Mouse (Mus musculus): ENCODE results near the gene Washc2. TPM values are rescaled to one million over a fixed set of nuclear protein-coding genes. Genes with fewer than 3 reads are reported as not detected.
A peak's percentile ranks its signal among the peaks of the same experiment; 100 is the strongest.
"Not testable (repeated sequence)": the region's sequence is repeated elsewhere in the genome, so short reads cannot be mapped to it uniquely, and the experiment has no call there.

Washc2 gene
- polyA plus RNA-seq, 1 experiment from 2014 or later = 58.8 TPM

DNA sequence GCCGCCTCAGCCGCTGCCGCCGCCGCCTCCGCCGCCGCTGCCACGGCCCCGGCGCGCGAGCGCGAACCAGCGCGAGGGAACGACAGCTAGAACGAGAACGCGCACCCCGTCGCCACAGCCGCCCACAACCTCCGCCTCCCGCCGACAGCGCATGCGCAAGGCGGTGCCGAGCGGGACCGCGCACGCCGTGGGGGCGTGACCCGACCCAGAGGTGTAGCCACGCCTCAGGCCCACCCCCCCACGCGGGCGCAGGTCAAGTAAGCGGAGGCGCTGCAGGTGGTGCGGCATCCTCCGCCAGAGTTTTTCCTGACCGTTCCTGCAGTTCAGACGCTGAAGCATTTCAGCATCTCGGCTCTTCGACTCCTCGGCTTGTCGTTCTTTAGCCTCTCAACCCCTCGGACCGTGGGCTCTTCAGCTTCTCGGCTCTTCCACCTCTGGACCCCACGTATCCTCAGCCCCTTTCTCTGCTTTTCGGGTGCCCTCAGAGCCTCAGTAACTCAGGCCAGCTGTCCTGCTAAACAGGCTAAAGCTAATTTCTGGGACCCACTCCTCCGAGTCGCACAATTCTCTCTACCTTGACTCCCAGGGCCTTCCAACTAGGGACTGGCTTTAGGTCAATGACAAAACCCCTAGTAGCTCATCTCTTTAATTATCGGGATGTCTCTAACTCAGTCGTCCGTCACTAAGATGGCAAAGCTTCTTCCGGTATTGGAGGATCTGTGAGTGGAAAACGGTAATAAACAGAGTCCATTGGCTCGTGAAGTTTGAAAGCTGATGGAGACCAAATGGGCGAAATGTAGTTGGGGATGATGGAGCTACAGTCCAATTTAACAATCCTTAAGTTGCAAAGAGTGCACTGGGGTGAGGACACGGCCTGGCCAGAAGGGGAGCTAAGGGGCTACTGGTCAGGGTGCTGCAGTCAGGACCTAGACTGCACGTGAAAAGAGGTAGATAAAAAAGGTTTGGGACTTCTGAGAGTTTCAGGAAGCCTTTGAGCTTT is 14.1 kb upstream of the Washc2 start, which contains the start of gene Tmcc1:
Gene Tmcc1, minus strand, starts transcription at position 93 of the 1,000 bp plus-strand sequence.
- ATAC-seq (ENCODE audit: low FRiP score) = peak; percentile 90
- Histone ChIP-seq H3K9ac (ENCODE audit: low read depth, low read length) (peak within 1 kb of the TSS; percentile 76), H3K4me2 (replicated peaks; ENCODE audit: low read depth, low read length) (peak within 1 kb of the TSS; percentile 68), H3K27ac (ENCODE audit: low read depth, low read length) (peak within 1 kb of the TSS; percentile 73), H3K27me3 (ENCODE audit: control insufficient read depth, insufficient read depth, low read length) (no peaks in the 10 kb centered on the region), H3K36me3 (ENCODE audit: control insufficient read depth, insufficient read depth, low read length) (no peaks in the 10 kb centered on the region), H3K4me1 (replicated peaks; ENCODE audit: control insufficient read depth, insufficient read depth, low read length) (no peaks in the 10 kb centered on the region; the same call in 1 of the 2 replicates), H3K9me3 (ENCODE audit: control insufficient read depth, low read length) (no peaks in the 10 kb centered on the region), H3K4me3 (ENCODE audit: low read depth, low read length) (peak within 1 kb of the TSS; percentile 65)
- DNase-seq (ENCODE audit: low spot score) = peak; percentile 98
- under 1% methylated on average over 37 of the region's 68 CpGs for WGBS

- Histone ChIP-seq H3K4me1 (replicated peaks; ENCODE audit: control insufficient read depth, insufficient read depth, low read length) (no peaks in the 10 kb centered on the region; the same call in 1 of the 2 replicates), H3K27me3 (ENCODE audit: control insufficient read depth, insufficient read depth, low read length) (no peaks in the 10 kb centered on the region), H3K9ac (ENCODE audit: low read depth, low read length) (no peak overlapping the region), H3K36me3 (ENCODE audit: control insufficient read depth, insufficient read depth, low read length) (no peaks in the 10 kb centered on the region), H3K27ac (ENCODE audit: low read depth, low read length) (no peak overlapping the region), H3K4me3 (ENCODE audit: low read depth, low read length) (no peak overlapping the region), H3K4me2 (replicated peaks; ENCODE audit: low read depth, low read length) (no peak overlapping the region), H3K9me3 (ENCODE audit: control insufficient read depth, low read length) (no peaks in the 10 kb centered on the region)
- no peak for ATAC-seq (ENCODE audit: low FRiP score)
- DNase-seq (ENCODE audit: low spot score) = no peak
- 64% methylated on average over 8 of the region's 8 CpGs for WGBS
These were observed 12.0 kb upstream of the Washc2 start for GRCm38 (mm10) chr6:116195811-116196210.

DNA sequence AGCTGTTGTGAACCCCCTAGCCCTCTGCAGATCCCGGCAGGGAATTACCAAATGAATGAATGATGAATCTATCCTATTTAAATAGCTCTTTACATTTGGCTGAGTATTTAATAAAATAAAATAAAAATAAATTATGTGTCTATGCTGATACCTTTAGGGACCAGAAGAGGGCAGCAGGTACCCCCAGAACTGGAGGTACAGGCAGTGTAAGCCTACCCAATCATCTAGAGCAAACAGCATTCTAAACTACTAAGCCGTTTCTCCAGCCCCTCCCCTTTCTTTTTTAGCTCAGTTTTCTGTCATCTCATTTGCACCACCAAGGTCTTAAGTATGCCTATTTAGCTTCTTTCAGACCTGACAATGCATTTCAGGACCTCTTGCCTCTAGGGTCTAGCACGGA is 9.7 kb upstream of the Washc2 start:
- Histone ChIP-seq H3K4me1 (replicated peaks; ENCODE audit: control insufficient read depth, insufficient read depth, low read length) (no peaks in the 10 kb centered on the region; the same call in 1 of the 2 replicates), H3K9ac (ENCODE audit: low read depth, low read length) (no peak overlapping the region), H3K9me3 (ENCODE audit: control insufficient read depth, low read length) (no peaks in the 10 kb centered on the region), H3K27me3 (ENCODE audit: control insufficient read depth, insufficient read depth, low read length) (no peaks in the 10 kb centered on the region), H3K36me3 (ENCODE audit: control insufficient read depth, insufficient read depth, low read length) (no peaks in the 10 kb centered on the region), H3K4me2 (replicated peaks; ENCODE audit: low read depth, low read length) (no peak overlapping the region), H3K27ac (ENCODE audit: low read depth, low read length) (no peak overlapping the region), H3K4me3 (ENCODE audit: low read depth, low read length) (no peak overlapping the region)
- DNase-seq (ENCODE audit: low spot score) = peak; percentile 34
- WGBS = 42% methylated on average over 3 of the region's 3 CpGs
- ATAC-seq (ENCODE audit: low FRiP score) = no peak

DNA sequence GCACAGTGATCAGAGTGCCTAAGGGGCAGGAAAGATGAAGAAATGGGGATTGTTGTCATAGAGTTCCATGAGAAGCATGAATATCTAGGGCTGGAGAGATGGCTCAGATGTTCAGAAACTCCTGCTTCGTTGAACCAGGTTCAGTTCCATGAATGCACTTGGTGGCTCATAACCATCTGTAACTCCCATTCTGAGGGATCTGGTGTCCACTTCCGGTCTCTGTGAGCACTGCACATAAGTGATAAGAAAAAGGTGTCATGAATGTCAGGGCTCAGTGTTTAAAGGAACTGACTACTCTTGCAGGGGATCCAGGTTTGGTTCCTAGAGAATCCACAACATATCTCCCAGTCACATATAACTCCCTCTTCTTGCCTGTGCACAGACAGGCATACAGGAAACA is 8.2 kb upstream of the Washc2 start:
- H3K4me3 ChIP-seq (ENCODE audit: low read depth, low read length) = no peak overlapping the region
- no peak overlapping the region for H3K4me2 ChIP-seq (replicated peaks; ENCODE audit: low read depth, low read length)
- no peak overlapping the region for H3K9ac ChIP-seq (ENCODE audit: low read depth, low read length)
- 71% methylated on average over 2 of the region's 2 CpGs for WGBS
- DNase-seq (ENCODE audit: low spot score) = no peak
- no peaks in the 10 kb centered on the region for H3K9me3 ChIP-seq (ENCODE audit: control insufficient read depth, low read length)
- no peak for ATAC-seq (ENCODE audit: low FRiP score)
- H3K27ac ChIP-seq (ENCODE audit: low read depth, low read length) = no peak overlapping the region
- H3K27me3 ChIP-seq (ENCODE audit: control insufficient read depth, insufficient read depth, low read length) = no peaks in the 10 kb centered on the region
- H3K36me3 ChIP-seq (ENCODE audit: control insufficient read depth, insufficient read depth, low read length) = no peaks in the 10 kb centered on the region
- H3K4me1 ChIP-seq (replicated peaks; ENCODE audit: control insufficient read depth, insufficient read depth, low read length) = no peaks in the 10 kb centered on the region

GRCm38 (mm10) chr6:116227767-116228166 is 19.9 kb downstream of the Washc2 start:
- Histone ChIP-seq H3K4me2 (replicated peaks; ENCODE audit: low read depth, low read length) (no peak overlapping the region), H3K36me3 (ENCODE audit: control insufficient read depth, insufficient read depth, low read length) (0 out of 2 replicates have a peak, but pooled peaks cover 4% of the 10 kb centered on the region), H3K27me3 (ENCODE audit: control insufficient read depth, insufficient read depth, low read length) (no peaks in the 10 kb centered on the region), H3K9me3 (ENCODE audit: control insufficient read depth, low read length) (no peaks in the 10 kb centered on the region), H3K4me3 (ENCODE audit: low read depth, low read length) (no peak overlapping the region), H3K9ac (ENCODE audit: low read depth, low read length) (no peak overlapping the region), H3K4me1 (replicated peaks; ENCODE audit: control insufficient read depth, insufficient read depth, low read length) (no peaks in the 10 kb centered on the region), H3K27ac (ENCODE audit: low read depth, low read length) (no peak overlapping the region)
- ATAC-seq (ENCODE audit: low FRiP score) (no peak), DNase-seq (ENCODE audit: low spot score) (no peak)
- WGBS = 75% methylated on average over 11 of the region's 11 CpGs

GRCm38 (mm10) chr6:116228785-116229525 is 21.1 kb downstream of the Washc2 start:
- 0 out of 2 replicates have a peak, but pooled peaks cover 2% of the 10 kb centered on the region for H3K36me3 ChIP-seq (ENCODE audit: control insufficient read depth, insufficient read depth, low read length)
- ATAC-seq (ENCODE audit: low FRiP score) = no peak
- 68% methylated on average over 12 of the region's 12 CpGs for WGBS

GRCm38 (mm10) chr6:116234821-116235220 is 27.0 kb downstream of the Washc2 start:
- 100% methylated on average over 2 of the region's 2 CpGs for WGBS
- ATAC-seq (ENCODE audit: low FRiP score); H3K4me3 ChIP-seq (ENCODE audit: low read depth, low read length): not testable (repeated sequence)

More at GRCm38 (mm10) chr6:116228785-116229525, 21.1 kb downstream of the Washc2 start:
- Histone ChIP-seq H3K27me3 (ENCODE audit: control insufficient read depth, insufficient read depth, low read length) (no peaks in the 10 kb centered on the region), H3K4me3 (ENCODE audit: low read depth, low read length) (no peak overlapping the region), H3K4me2 (replicated peaks; ENCODE audit: low read depth, low read length) (no peak overlapping the region), H3K9ac (ENCODE audit: low read depth, low read length) (no peak overlapping the region), H3K27ac (ENCODE audit: low read depth, low read length) (no peak overlapping the region), H3K9me3 (ENCODE audit: control insufficient read depth, low read length) (no peaks in the 10 kb centered on the region), H3K4me1 (replicated peaks; ENCODE audit: control insufficient read depth, insufficient read depth, low read length) (no peaks in the 10 kb centered on the region)
- peak; percentile 80 for DNase-seq (ENCODE audit: low spot score)

GRCm38 (mm10) chr6:116235336-116235735 is 27.5 kb downstream of the Washc2 start:
- Histone ChIP-seq H3K27me3 (ENCODE audit: control insufficient read depth, insufficient read depth, low read length) (no peaks in the 10 kb centered on the region), H3K9ac (ENCODE audit: low read depth, low read length) (no peak overlapping the region), H3K9me3 (ENCODE audit: control insufficient read depth, low read length) (no peaks in the 10 kb centered on the region), H3K27ac (ENCODE audit: low read depth, low read length) (no peak overlapping the region), H3K4me1 (replicated peaks; ENCODE audit: control insufficient read depth, insufficient read depth, low read length) (no peaks in the 10 kb centered on the region), H3K4me2 (replicated peaks; ENCODE audit: low read depth, low read length) (no peak overlapping the region), H3K36me3 (ENCODE audit: control insufficient read depth, insufficient read depth, low read length) (0 out of 2 replicates have a peak, but pooled peaks cover 2% of the 10 kb centered on the region), H3K4me3 (ENCODE audit: low read depth, low read length) (no peak overlapping the region)
- no peak for ATAC-seq (ENCODE audit: low FRiP score)
- 95% methylated on average over 5 of the region's 5 CpGs for WGBS
- DNase-seq (ENCODE audit: low spot score) = no peak

More at GRCm38 (mm10) chr6:116234821-116235220, 27.0 kb downstream of the Washc2 start:
- H3K27ac ChIP-seq (ENCODE audit: low read depth, low read length); H3K4me1 ChIP-seq (replicated peaks; ENCODE audit: control insufficient read depth, insufficient read depth, low read length); H3K4me2 ChIP-seq (replicated peaks; ENCODE audit: low read depth, low read length); H3K27me3 ChIP-seq (ENCODE audit: control insufficient read depth, insufficient read depth, low read length); H3K36me3 ChIP-seq (ENCODE audit: control insufficient read depth, insufficient read depth, low read length); H3K9ac ChIP-seq (ENCODE audit: low read depth, low read length); H3K9me3 ChIP-seq (ENCODE audit: control insufficient read depth, low read length); DNase-seq (ENCODE audit: low spot score): not testable (repeated sequence)

Data from hindbrain, embryonic 11.5 days (tissue).